19 mouse cellular contexts compared by ENCODE assay signal in the genomic region with DNA sequence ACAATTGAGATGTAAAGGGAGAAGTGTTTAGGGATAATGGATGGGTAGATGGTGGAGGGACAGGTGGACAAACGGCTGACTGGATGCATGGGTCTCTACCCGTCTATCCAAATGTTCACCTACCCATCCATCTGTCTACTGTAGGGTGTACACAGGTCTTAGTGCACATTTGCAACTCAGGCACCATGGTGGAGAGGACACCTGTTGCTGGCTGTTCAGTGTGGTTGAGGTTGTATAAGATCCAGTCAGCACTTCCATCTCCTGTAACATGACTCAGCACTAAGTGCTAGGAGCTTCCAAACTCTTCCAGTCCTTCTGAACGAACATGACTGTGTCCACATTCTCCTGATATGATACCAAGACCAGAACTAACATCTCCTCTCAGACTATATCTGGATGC.
DNase-seq lines count a peak whose midpoint lies in the region; ATAC-seq and TF ChIP-seq lines count a peak whose summit lies in the region.
"Had no signal": no experiment of that assay in that cellular context is flagged by ENCODE, and none has a peak within 500 bp of the region (broad histone marks: within the 10 kb centered on the region; RNA-seq: fewer than 3 reads in every experiment).

No protein-coding gene starts in this region.

- H3K4me2 ChIP-seq in liver, embryonic 11.5 days = no peak overlapping the region
- H3K4me2 ChIP-seq: embryonic facial prominence, embryonic 12.5 days; forebrain, embryonic 13.5 days had no signal

- intact Hi-C loops in gastrocnemius, adult 2 months (cut with DNase I) = no loop called here

- H3K9ac ChIP-seq in liver, adult 2 months (ENCODE audit: low read depth, low read length) = no peak overlapping the region
- H3K9ac ChIP-seq in liver, embryonic 11.5 days (ENCODE audit: low read depth, low read length) = no peak overlapping the region
- H3K9ac ChIP-seq: embryonic facial prominence, embryonic 12.5 days; forebrain, embryonic 13.5 days had no signal

- no peaks in the 10 kb centered on the region for H3K9me3 ChIP-seq in liver, embryonic 11.5 days (ENCODE audit: control insufficient read depth, low read length)
- H3K9me3 ChIP-seq: embryonic facial prominence, embryonic 10.5 days; embryonic facial prominence, embryonic 12.5 days; forebrain, embryonic 13.5 days had no signal

- no peak for ATAC-seq in liver, embryonic 11.5 days (replicated peaks; ENCODE audit: low FRiP score)
- ATAC-seq: forebrain, embryonic 13.5 days; forebrain, embryonic 16.5 days had no signal

- H3ac ChIP-seq in C2C12 (ENCODE audit: control insufficient read depth, insufficient read length, low read depth) = no peak overlapping the region

- no peak for TF ChIP-seq CTCF in gastrocnemius, adult 2 months (IDR thresholded peaks at IDR 0.05)
- no peak for TF ChIP-seq CTCF in liver, adult 2 months (IDR thresholded peaks at IDR 0.05; ENCODE audit: low read depth, low read length)
- no peak for TF ChIP-seq CTCF in C2C12 (IDR thresholded peaks at IDR 0.05; ENCODE audit: control insufficient read depth, insufficient read depth, insufficient read length)

- 77% methylated on average over 3 of the region's 3 CpGs for WGBS in liver, adult 2 months
- WGBS in liver, embryonic 11.5 days = 83% methylated on average over 3 of the region's 3 CpGs

- no peak for TF ChIP-seq POLR2A in liver, adult 2 months (IDR thresholded peaks at IDR 0.05; ENCODE audit: extremely low read depth, insufficient read depth, low read length)

- peaks cover 22% of the 10 kb centered on the region for H3K4me1 ChIP-seq in liver, adult 2 months (ENCODE audit: control insufficient read depth, insufficient read depth, low read length)
- no peaks in the 10 kb centered on the region for H3K4me1 ChIP-seq in liver, embryonic 11.5 days (replicated peaks; ENCODE audit: control insufficient read depth, insufficient read depth, low read length)
- H3K4me1 ChIP-seq: embryonic facial prominence, embryonic 12.5 days; forebrain, embryonic 13.5 days had no signal

- H3K79me2 ChIP-seq in liver, adult 2 months (ENCODE audit: control insufficient read depth, insufficient read depth, low read length) = no peaks in the 10 kb centered on the region
- H3K79me2 ChIP-seq in C2C12 (ENCODE audit: control insufficient read depth, insufficient read depth) = no peaks in the 10 kb centered on the region

- no peaks in the 10 kb centered on the region for H3K27me3 ChIP-seq in liver, adult 2 months (ENCODE audit: control insufficient read depth, insufficient read depth, low read length)
- no peaks in the 10 kb centered on the region for H3K27me3 ChIP-seq in liver, embryonic 11.5 days (replicated peaks; ENCODE audit: control insufficient read depth, insufficient read depth, low read length)
- no peaks in the 10 kb centered on the region for H3K27me3 ChIP-seq in C2C12 (ENCODE audit: control insufficient read depth, insufficient read depth, insufficient read length)
- H3K27me3 ChIP-seq: embryonic facial prominence, embryonic 12.5 days; forebrain, embryonic 13.5 days had no signal

- no peaks in the 10 kb centered on the region for H3K79me3 ChIP-seq in C2C12 (ENCODE audit: low read depth)

- H3K27ac ChIP-seq in gastrocnemius, adult 2 months = peak overlapping the region; percentile 51
- no peak overlapping the region; the same call in 1 of the 2 replicates for H3K27ac ChIP-seq in liver, adult 2 months (replicated peaks; ENCODE audit: insufficient read depth, low read depth, low read length)
- H3K27ac ChIP-seq in liver, embryonic 11.5 days (ENCODE audit: low read depth, low read length) = no peak overlapping the region
- H3K27ac ChIP-seq: embryonic facial prominence, embryonic 10.5 days; embryonic facial prominence, embryonic 12.5 days; forebrain, embryonic 13.5 days had no signal

- no peak for DNase-seq in gastrocnemius, adult 2 months
- no peak for DNase-seq in gastrocnemius, adult 8-10 months (ENCODE audit: low spot score in 2 of 2)
- DNase-seq in liver, adult 2 months (ENCODE audit: extremely low read depth, low read depth, low spot score) = peak; percentile 20
- no peak for DNase-seq in liver, embryonic 11.5 days (ENCODE audit: low spot score)
- DNase-seq in embryo, embryonic 10 days (ENCODE audit: low spot score) = no peak
- DNase-seq: adrenal gland, postnatal 10 days; adrenal gland, postnatal 25 days; B cell, adult 2 months; cerebellum, adult 11 months; cerebellum, adult 18-20 months; cerebellum, adult 8-10 months; cerebellum, adult 9-11 months; cerebellum, postnatal 14 days; cerebellum, postnatal 36 days had no signal

- no peaks in the 10 kb centered on the region for H3K36me3 ChIP-seq in liver, adult 2 months (ENCODE audit: control insufficient read depth, insufficient read depth, low read length)
- no peaks in the 10 kb centered on the region for H3K36me3 ChIP-seq in liver, embryonic 11.5 days (ENCODE audit: control insufficient read depth, insufficient read depth, low read length)
- no peaks in the 10 kb centered on the region for H3K36me3 ChIP-seq in C2C12 (ENCODE audit: control insufficient read depth, insufficient read depth)
- H3K36me3 ChIP-seq: embryonic facial prominence, embryonic 10.5 days; embryonic facial prominence, embryonic 12.5 days had no signal

- H3K4me3 ChIP-seq in gastrocnemius, adult 2 months = no peak overlapping the region
- no peak overlapping the region for H3K4me3 ChIP-seq in liver, adult 2 months (ENCODE audit: insufficient read depth, low read depth, low read length)
- no peak overlapping the region for H3K4me3 ChIP-seq in liver, embryonic 11.5 days (ENCODE audit: low read depth, low read length)
- no peak overlapping the region for H3K4me3 ChIP-seq in C2C12 (ENCODE audit: insufficient read depth, poor library complexity, severe bottlenecking)
- H3K4me3 ChIP-seq: embryonic facial prominence, embryonic 10.5 days; embryonic facial prominence, embryonic 12.5 days; forebrain, embryonic 13.5 days had no signal

TF ChIP-seq in C2C12, 6 proteins besides CTCF, POLR2A, EP300 and RAD21:
- TF ChIP-seq MYOG (IDR thresholded peaks at IDR 0.05; ENCODE audit: control insufficient read depth, extremely low read depth, insufficient read length) = no peak
- TF ChIP-seq MYOD1 (IDR thresholded peaks at IDR 0.05; ENCODE audit: control insufficient read depth, insufficient read length, low read depth) = peak; percentile 88
